Mouse (Mus musculus) erythroid progenitor cell, adult 5-6 weeks (primary cell): ENCODE results near the gene Hspbap1. TPM values are rescaled to one million over a fixed set of nuclear protein-coding genes. Genes with fewer than 3 reads are reported as not detected.

Source experiments
- ATAC-seq: replicated peaks from 2 replicates; pipeline ENCODE4 v1.8.0; 2016; ENCODE audit warnings: moderate number of reproducible peaks, mild to moderate bottlenecking, moderate TSS enrichment, inconsistent platforms; ENCODE audit not compliant: poor library complexity, low FRiP score, severe bottlenecking
- total RNA-seq, 2 experiments: library from RNA; stranded (forward) in 1 of 2; stranded (reverse) in 1 of 2; fragments of 150-400 nt in 1 of 2; fragments of 186-747, 209-891 nt in 1 of 2; gene quantifications; 2 replicates each; pipeline versions ENCODE4 v1.2.3 to v1.2.4; 2015 to 2017; ENCODE audit warnings: low replicate concordance in 2 of 2

Gene Hspbap1
- total RNA-seq, 2 experiments from 2014 or later = 12.9 to 18.0 TPM

GRCm38 (mm10) chr16:35759401-35759800, 10.8 kb upstream of the Hspbap1 start:
- no peak for ATAC-seq

DNA sequence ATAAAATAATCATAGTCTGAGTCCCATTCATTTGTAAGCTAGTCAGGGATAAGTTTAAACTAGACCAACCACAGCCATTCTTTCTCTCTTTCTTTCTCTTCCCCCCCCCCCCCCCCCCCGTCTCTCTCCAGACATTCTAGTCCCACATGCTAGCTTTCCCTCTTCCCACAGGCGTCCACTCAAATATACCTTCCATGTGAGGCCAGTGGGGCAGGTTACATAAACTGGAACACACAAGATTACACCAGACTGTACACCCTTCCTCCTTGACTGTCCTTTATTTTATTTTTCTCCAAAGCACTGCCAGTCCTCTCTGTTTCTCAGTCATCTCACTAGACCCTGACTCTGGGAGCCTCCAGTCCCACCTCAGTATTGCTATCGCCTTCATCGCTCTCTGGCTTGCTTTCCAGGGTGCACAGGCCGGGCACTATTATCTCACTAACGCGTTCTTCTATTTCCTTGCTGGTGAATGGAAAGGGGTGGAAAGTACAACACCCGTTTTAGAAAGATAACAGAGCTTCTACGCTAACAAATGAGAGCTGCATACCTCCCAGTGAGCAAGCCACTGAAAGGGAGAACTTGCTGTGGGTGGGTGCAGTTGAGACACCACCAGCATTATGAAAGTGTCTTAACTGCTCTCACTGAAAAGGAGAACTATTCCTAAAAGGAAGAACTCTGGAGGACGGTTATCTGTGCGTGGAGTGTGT, 6.4 kb upstream of the Hspbap1 start:
- peak; percentile 89 for ATAC-seq

GRCm38 (mm10) chr16:35764941-35765340, 5.2 kb upstream of the Hspbap1 start:
- ATAC-seq = no peak

GRCm38 (mm10) chr16:35765449-35765848, 4.7 kb upstream of the Hspbap1 start:
- ATAC-seq = no peak

- no peak for ATAC-seq
Observed at GRCm38 (mm10) chr16:35766366-35766765, 3.8 kb upstream of the Hspbap1 start.

GRCm38 (mm10) chr16:35768469-35768784, 1.7 kb upstream of the Hspbap1 start:
- ATAC-seq = no peak

- ATAC-seq = peak; percentile 66
Observed at GRCm38 (mm10) chr16:35768785-35769642, 1.2 kb upstream of the Hspbap1 start, which contains the start of gene Dirc2. TSS of gene Dirc2 (minus strand) at chr16:35769356.

DNA sequence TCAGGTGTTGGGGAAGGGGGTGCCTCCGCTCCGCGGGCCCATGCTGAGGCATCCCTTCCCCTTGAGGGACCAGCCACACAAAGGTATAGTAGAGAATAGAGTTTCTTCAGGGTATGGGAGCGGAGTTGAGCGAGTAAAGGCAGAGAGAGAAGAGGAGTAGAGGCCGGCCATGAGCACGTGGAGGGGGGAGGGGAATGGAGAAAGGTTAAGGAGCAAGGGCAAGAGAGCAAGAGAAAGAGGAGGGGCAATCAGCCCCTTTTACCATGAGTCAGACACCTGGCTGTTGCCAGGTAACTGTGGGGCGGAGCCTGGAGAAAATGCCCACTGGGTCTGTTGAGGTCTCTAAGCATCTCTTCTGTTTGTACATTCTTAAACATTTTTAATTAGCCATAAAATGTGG, 966 bp downstream of the Hspbap1 start:
- ATAC-seq = no peak

- no peak for ATAC-seq
Observed at GRCm38 (mm10) chr16:35771606-35772005, 1.4 kb downstream of the Hspbap1 start.

DNA sequence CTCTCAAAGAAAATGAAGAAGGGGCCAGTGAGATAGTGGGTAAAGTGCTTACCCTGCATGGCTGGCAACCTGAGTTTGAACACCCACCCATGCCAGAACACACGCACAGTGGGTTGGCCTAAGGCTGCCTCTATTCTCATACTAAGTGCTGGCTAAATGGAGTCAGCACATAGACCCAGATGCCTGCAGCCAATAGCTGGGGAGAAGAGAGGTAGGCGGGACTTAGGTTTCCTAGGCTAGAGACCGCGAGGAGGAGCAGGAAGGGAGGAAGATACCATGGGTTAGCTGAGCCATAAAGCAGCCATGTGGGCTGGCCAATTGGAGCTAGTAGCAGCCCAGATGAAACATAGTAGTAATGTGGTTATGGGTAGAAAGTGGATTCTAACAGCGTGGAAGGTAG, 2.4 kb downstream of the Hspbap1 start:
- ATAC-seq = no peak

GRCm38 (mm10) chr16:35775835-35776234, 5.7 kb downstream of the Hspbap1 start:
- ATAC-seq = no peak

DNA sequence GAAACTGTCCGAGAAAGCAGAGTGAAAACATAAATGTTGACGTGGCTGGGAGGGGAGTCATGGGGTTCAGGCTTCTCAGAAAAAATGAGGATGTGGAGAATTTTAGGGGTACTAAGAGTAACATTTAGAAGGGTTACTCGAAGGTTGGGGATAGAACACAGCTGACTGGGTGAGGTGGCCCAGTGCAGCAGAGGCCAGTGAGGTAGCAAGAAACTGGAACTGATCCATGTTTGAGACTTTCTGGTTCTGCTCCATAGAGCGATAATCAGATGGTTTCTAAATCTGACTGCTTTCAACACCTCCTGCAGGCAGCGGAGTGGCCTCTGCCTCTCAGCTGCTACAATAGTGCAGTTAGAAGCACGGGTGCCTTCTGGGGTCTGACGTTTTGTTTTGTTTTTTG, 6.6 kb downstream of the Hspbap1 start:
- no peak for ATAC-seq

GRCm38 (mm10) chr16:35777768-35778167, 7.6 kb downstream of the Hspbap1 start:
- ATAC-seq = no peak

GRCm38 (mm10) chr16:35779681-35780080, 9.5 kb downstream of the Hspbap1 start:
- ATAC-seq = no peak

DNA sequence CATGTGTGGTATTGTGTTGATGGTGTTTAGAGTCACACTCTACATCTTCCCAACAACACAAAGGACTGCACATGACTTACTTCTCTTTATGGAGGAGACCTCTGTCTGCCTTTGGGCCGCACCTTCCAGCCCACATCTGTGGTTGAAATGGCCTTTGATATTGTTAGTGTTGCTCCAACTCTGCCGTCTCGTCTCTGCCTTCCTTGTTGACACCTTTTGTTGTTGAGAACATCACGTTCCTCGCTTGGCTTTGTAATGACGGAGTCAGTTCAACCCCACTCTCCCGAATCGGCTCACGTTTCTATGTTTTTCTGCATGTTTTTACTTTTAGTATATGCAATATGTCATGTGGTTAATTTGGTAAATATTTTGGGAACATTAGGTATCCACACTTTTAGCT, 10.9 kb downstream of the Hspbap1 start:
- ATAC-seq = no peak

DNA sequence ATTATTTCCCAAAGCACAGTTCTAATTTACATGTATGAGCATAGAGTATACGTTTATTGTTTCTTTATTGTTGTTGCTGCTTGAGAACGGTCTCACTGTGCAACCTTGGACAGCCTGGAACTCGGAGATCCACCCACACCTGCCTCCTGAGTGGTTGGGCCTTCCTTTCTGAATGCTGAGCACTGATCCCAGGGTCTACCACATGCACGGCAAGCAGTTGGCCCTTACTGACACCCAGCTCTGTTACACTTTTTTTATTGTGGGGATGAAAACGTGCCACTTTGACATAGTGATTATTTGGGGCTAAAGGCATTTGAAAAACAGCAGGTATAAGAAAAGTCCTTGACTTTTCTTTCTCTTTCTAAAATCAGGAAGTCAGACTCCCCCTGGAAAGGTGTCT, 11.5 kb downstream of the Hspbap1 start:
- no peak for ATAC-seq

DNA sequence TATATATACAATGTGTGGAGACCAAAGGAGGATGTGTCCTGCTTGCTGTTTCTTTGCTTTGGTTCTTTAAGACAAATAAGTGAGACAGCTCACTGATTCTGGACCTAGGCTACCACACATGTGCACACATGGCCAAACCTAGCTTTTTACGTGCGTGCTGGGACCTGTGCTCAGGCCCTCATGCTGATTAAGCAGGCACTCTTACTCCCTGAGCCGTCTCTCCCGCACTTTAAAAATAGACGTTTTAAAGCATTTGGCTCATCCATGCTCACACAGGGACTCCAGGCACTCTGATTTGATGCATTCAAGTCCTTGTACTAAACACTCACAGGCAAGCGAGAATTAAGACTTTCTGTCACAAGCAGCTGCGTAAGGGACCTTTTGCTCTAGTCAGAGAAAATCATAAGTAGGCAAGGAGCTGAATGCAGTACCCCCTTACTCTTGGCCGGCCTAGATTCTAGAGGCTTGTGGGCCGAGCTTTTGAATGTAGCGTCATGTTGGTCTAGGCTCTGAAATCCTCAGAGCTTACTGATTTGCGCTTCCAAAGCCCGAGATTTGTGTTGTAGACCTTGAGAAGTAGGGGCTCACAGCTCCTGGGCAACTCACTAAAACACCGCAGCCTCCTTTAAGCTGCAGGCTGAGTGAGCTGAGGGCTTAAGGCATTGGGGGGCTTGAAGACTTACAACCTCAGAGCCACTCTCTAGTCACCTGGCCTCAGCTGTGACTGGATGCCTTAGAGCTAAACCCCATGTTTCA, 12.5 kb downstream of the Hspbap1 start:
- ATAC-seq = no peak

DNA sequence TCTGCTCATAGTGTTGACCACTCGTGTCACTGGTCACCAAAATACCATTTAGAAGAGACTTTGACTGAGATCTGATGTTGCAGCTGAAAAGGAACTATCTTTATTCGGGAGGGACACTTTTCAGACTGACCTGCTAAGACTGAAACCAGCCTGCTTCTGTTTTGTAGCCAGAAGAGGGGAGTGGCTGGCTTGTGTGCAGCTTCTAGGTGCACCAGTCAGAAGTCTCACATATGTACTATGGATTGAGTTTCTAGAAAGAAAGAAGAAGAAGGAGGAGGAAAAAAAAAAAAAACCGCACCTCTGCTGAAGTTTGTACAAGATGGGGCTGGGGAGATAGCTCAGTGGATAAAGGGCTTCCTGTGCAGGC, 13.0 kb downstream of the Hspbap1 start:
- ATAC-seq = no peak

DNA sequence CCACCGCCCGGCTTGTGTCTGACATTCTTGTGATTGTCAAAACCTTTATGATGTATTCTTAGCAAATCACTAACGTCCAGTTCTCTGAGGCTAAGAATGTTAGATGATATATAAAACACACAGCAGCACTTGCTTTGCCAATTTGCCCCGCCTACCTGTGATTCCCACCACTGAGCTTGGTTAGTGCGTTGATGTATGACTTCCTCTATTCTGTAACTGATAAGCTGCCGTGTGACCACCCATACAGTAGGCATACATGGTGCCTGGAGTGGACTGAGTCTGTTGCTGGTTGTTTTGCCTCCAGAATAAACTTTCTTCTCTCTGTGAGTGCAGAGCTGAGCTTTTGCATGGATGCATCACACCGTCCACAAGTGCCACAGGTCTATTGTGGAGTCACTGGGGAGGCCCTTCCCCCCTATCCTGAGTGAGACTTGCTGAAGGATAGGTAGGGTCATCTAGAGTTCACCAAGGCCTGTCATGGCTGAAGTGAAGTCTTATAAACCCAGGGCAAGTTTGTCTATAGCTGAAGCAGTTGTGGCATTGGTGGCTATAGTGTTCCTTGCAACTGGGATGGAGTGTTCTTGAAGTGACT, 14.1 kb downstream of the Hspbap1 start:
- ATAC-seq = no peak

- ATAC-seq = no peak
Observed at GRCm38 (mm10) chr16:35787163-35787562, 17.0 kb downstream of the Hspbap1 start.
